Comparison of ENCODE assay signal across 9 mouse cellular contexts in genomic region chr6:87742804-87743203, GRCm38 (mm10). TPM values are rescaled to one million over a fixed set of nuclear protein-coding genes. Genes with fewer than 3 reads are reported as not detected.
DNase-seq lines count a peak whose midpoint lies in the region; ATAC-seq and TF ChIP-seq lines count a peak whose summit lies in the region.
"Had no signal": no experiment of that assay in that cellular context is flagged by ENCODE, and none has a peak within 500 bp of the region (broad histone marks: within the 10 kb centered on the region; RNA-seq: fewer than 3 reads in every experiment).

No protein-coding gene starts in this region.

- no peaks in the 10 kb centered on the region for H3K27me3 ChIP-seq in liver, adult 2 months (ENCODE audit: control insufficient read depth, insufficient read depth, low read length)
- no peaks in the 10 kb centered on the region for H3K27me3 ChIP-seq in liver, embryonic 11.5 days (replicated peaks; ENCODE audit: control insufficient read depth, insufficient read depth, low read length)
- H3K27me3 ChIP-seq in midbrain, embryonic 13.5 days: no peaks in the 10 kb centered on the region

- 87% methylated on average over 5 of the region's 5 CpGs for WGBS in liver, adult 2 months
- 79% methylated on average over 5 of the region's 5 CpGs for WGBS in liver, embryonic 11.5 days
- 75% methylated on average over 5 of the region's 5 CpGs for WGBS in midbrain, embryonic 13.5 days

- no peak for ATAC-seq in liver, embryonic 11.5 days (replicated peaks; ENCODE audit: low FRiP score)
- ATAC-seq in midbrain, embryonic 13.5 days: no peak

- H3K36me3 ChIP-seq in liver, adult 2 months (ENCODE audit: control insufficient read depth, insufficient read depth, low read length): no peaks in the 10 kb centered on the region
- no peaks in the 10 kb centered on the region for H3K36me3 ChIP-seq in liver, embryonic 11.5 days (ENCODE audit: control insufficient read depth, insufficient read depth, low read length)
- no peaks in the 10 kb centered on the region for H3K36me3 ChIP-seq in midbrain, embryonic 13.5 days

- peak; percentile 42 for DNase-seq in adrenal gland, postnatal 14 days
- DNase-seq in adrenal gland, postnatal 4 days (ENCODE audit: low spot score in 2 of 2): no peak
- DNase-seq in liver, adult 2 months (ENCODE audit: extremely low read depth, low read depth, low spot score): no peak
- no peak for DNase-seq in liver, embryonic 11.5 days (ENCODE audit: low spot score)
- DNase-seq in brain, adult 2 months (ENCODE audit: low read depth, low spot score): peak; percentile 35
- peak; percentile 39 for DNase-seq in naive thymus-derived CD4-positive, alpha-beta T cell, adult 2 months (ENCODE audit: low read depth)
- DNase-seq in embryo, embryonic 10 days (ENCODE audit: low spot score): no peak

- no peaks in the 10 kb centered on the region for H3K9me3 ChIP-seq in liver, embryonic 11.5 days (ENCODE audit: control insufficient read depth, low read length)
- H3K9me3 ChIP-seq in midbrain, embryonic 13.5 days: no peaks in the 10 kb centered on the region

- no peak overlapping the region for H3K4me3 ChIP-seq in liver, adult 2 months (ENCODE audit: insufficient read depth, low read depth, low read length)
- H3K4me3 ChIP-seq in liver, embryonic 11.5 days (ENCODE audit: low read depth, low read length): no peak overlapping the region
- no peak overlapping the region for H3K4me3 ChIP-seq in midbrain, embryonic 13.5 days (replicated peaks)

- no peak overlapping the region for H3K27ac ChIP-seq in liver, adult 2 months (replicated peaks; ENCODE audit: insufficient read depth, low read depth, low read length)
- no peak overlapping the region for H3K27ac ChIP-seq in liver, embryonic 11.5 days (ENCODE audit: low read depth, low read length)
- H3K27ac ChIP-seq in midbrain, embryonic 13.5 days: no peak overlapping the region

- H3K79me2 ChIP-seq in liver, adult 2 months (ENCODE audit: control insufficient read depth, insufficient read depth, low read length): no peaks in the 10 kb centered on the region

- H3K4me1 ChIP-seq in liver, adult 2 months (ENCODE audit: control insufficient read depth, insufficient read depth, low read length): no peaks in the 10 kb centered on the region; the same call in 1 of the 2 replicates
- H3K4me1 ChIP-seq in liver, embryonic 11.5 days (replicated peaks; ENCODE audit: control insufficient read depth, insufficient read depth, low read length): peaks cover 53% of the 10 kb centered on the region
- peaks cover 10% of the 10 kb centered on the region for H3K4me1 ChIP-seq in midbrain, embryonic 13.5 days (replicated peaks)

- TF ChIP-seq POLR2A in liver, adult 2 months (IDR thresholded peaks at IDR 0.05; ENCODE audit: extremely low read depth, insufficient read depth, low read length): no peak

- peak; percentile 22; the same call in 1 of the 2 replicates for TF ChIP-seq CTCF in liver, adult 2 months (IDR thresholded peaks at IDR 0.05; ENCODE audit: low read depth, low read length)

- H3K9ac ChIP-seq in liver, adult 2 months (ENCODE audit: low read depth, low read length): no peak overlapping the region
- H3K9ac ChIP-seq in liver, embryonic 11.5 days (ENCODE audit: low read depth, low read length): no peak overlapping the region
- no peak overlapping the region for H3K9ac ChIP-seq in midbrain, embryonic 13.5 days (replicated peaks)

- no peak overlapping the region for H3K4me2 ChIP-seq in liver, embryonic 11.5 days
- H3K4me2 ChIP-seq in midbrain, embryonic 13.5 days (replicated peaks): no peak overlapping the region

RNA-seq across cellular contexts. Expression of gene Efcc1, which starts 12.1 kb away (rescaled TPM):
- 1.1 and 2.5 TPM in 2 replicates for total RNA-seq in adrenal gland, postnatal 14 days (2021)
- 1 to 10 TPM; 2.0 to 2.1 TPM for total RNA-seq in adrenal gland, postnatal 4 days (2021)
- total RNA-seq in liver, adult 2 months (2014; rRNA removed): 0.65 and 1.2 TPM in 2 replicates
- 0.41 and 0.86 TPM in 2 replicates for polyA plus RNA-seq in liver, adult 2 months (2012; rRNA removed)
- polyA plus RNA-seq in liver, embryonic 11.5 days (2014; fragmentation: Nextera tagmentation; extraction: Ambion mirVana): 0.45 and 0.57 TPM in 2 replicates
- polyA plus RNA-seq in midbrain, embryonic 13.5 days (2015; fragmentation: Nextera tagmentation; extraction: Ambion mirVana): 3.2 and 4.2 TPM in 2 replicates

RNA-seq across cellular contexts. Expression of gene Gp9, which starts 35.1 kb away (rescaled TPM):
- 0.52 and 0.60 TPM in 2 replicates for total RNA-seq in adrenal gland, postnatal 14 days (2021)
- 1 to 10 TPM; 1.0 to 1.1 TPM for total RNA-seq in adrenal gland, postnatal 4 days (2021)
- total RNA-seq in liver, adult 2 months (2014; rRNA removed): 0.34 and 0.74 TPM in 2 replicates
- 0.25 TPM in 1 of 2 replicates, not detected in the other for polyA plus RNA-seq in liver, adult 2 months (2012; rRNA removed)
- polyA plus RNA-seq in liver, embryonic 11.5 days (2014; fragmentation: Nextera tagmentation; extraction: Ambion mirVana): 37.2 and 37.3 TPM in 2 replicates
- polyA plus RNA-seq in midbrain, embryonic 13.5 days (2015; fragmentation: Nextera tagmentation; extraction: Ambion mirVana): 0.54 and 1.1 TPM in 2 replicates
- polyA plus RNA-seq: C2C12 had no signal

Comparison
In these comparisons a context has a peak if more than half of its experiments do, and no peak if none do; other contexts are left out.
1. DNase-seq: peak in adrenal gland, postnatal 14 days (single experiment), brain, adult 2 months (single experiment) and naive thymus-derived CD4-positive, alpha-beta T cell, adult 2 months (single experiment); none in adrenal gland, postnatal 4 days (0 of 2), liver, adult 2 months (single experiment), liver, embryonic 11.5 days (single experiment) and embryo, embryonic 10 days (single experiment).